Mouse (Mus musculus) adrenal gland, adult 2 months (tissue): ENCODE results near the gene Slc7a15. TPM values are rescaled to one million over a fixed set of nuclear protein-coding genes. Genes with fewer than 3 reads are reported as not detected.

ENCODE experiments used
- DNase-seq: peaks from one replicate; pipeline ENCODE4 v3.0.0; 2021
- polyA plus RNA-seq: library from polyadenylated mRNA; depleted of rRNA; stranded (reverse); fragments of >200 nt; gene quantifications from 2 replicates; pipeline ENCODE4 v1.2.3, GENCODE M21; 2012
- total RNA-seq, 2 experiments: library from RNA; stranded (reverse); gene quantifications; 2 replicates each; pipeline ENCODE4 v1.2.3; 2021

Slc7a15 gene
- total and polyA plus RNA-seq, 3 experiments = not detected

- DNase-seq = peak; percentile 52
Observed at GRCm38 (mm10) chr12:8506954-8507707, 91.7 kb downstream of the Slc7a15 start.

DNA sequence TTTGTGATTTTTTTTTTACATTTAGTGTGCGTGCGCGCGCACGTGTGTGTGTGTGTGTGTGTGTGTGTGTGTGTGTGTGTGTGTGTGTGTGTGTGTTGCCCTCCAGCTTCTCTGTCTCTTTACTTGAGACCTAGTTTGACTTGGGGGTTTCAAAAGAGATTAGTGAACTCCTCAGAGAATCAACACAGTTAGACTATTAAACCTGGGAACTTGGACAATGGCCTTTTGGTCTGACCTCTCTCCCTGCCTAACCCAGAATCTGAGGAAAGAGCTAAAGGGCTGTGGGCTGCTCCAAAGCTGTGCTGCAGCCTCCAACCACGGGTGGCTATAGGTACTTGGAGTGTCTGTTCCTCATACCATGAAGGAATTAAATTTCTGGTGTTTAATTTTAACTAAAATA is 94.7 kb downstream of the Slc7a15 start:
- no peak for DNase-seq

DNA sequence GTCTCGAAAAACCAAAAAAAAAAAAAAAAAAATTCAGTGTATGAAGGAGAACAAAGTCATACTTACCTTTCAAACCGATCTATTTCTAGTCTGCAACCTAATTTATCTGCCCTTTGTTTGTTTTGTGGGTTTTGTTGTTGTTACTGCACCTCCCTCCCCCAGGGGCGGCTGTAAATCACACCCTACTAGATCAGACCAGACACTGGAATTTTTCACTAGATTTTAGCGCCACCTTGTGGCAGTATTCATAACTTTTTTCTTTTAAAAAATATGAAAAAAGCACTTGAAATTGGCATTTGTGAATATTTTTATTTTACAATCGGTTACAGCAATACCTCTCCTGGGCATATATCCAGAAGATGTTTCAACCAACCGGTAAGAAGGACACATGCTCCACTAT is 96.3 kb downstream of the Slc7a15 start:
- peak; percentile 46 for DNase-seq

GRCm38 (mm10) chr12:8501571-8502305 is 97.1 kb downstream of the Slc7a15 start:
- DNase-seq = no peak

- peak; percentile 54 for DNase-seq
Observed at GRCm38 (mm10) chr12:8500597-8501570, 98.0 kb downstream of the Slc7a15 start.

DNA sequence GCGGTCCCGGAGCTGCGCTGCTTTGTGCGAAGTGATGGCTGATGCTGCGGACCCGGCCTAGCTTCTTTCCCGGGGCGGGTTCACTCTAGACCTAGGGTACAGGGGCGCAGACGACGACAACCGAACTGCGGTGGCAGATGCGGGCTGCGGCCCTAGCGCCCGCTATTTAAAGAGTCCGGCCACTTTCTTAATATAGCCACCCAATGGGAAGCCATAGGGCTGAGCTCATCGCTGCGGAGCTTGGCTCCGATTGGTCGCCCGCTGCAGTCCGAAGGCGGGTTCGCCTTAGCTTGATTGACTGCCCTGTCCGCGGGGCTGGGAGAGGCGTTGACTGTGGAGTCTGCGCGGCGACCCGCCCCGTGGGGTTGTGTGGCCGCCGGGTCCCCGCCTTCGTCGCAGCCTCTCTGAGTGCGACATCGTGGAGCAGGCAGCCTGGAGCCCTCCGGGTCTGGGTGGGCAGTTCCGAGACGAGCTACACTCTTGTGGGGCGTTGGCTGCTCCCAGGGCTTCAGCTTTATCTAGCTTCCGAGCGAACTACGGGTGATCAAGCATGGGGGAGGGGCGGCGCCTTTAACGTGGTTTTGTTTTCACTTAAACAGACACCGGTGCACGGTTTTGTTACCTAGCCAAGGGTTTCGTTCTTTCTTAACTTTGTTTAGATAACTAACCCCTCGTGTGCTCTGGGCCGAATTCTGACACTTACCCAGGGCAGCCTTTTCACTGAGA is 98.8 kb downstream of the Slc7a15 start, which contains the start of gene Rhob:
Gene Rhob (minus strand): TSS at position 139 of the 726 bp plus-strand sequence.
- DNase-seq = peak; percentile 99

DNA sequence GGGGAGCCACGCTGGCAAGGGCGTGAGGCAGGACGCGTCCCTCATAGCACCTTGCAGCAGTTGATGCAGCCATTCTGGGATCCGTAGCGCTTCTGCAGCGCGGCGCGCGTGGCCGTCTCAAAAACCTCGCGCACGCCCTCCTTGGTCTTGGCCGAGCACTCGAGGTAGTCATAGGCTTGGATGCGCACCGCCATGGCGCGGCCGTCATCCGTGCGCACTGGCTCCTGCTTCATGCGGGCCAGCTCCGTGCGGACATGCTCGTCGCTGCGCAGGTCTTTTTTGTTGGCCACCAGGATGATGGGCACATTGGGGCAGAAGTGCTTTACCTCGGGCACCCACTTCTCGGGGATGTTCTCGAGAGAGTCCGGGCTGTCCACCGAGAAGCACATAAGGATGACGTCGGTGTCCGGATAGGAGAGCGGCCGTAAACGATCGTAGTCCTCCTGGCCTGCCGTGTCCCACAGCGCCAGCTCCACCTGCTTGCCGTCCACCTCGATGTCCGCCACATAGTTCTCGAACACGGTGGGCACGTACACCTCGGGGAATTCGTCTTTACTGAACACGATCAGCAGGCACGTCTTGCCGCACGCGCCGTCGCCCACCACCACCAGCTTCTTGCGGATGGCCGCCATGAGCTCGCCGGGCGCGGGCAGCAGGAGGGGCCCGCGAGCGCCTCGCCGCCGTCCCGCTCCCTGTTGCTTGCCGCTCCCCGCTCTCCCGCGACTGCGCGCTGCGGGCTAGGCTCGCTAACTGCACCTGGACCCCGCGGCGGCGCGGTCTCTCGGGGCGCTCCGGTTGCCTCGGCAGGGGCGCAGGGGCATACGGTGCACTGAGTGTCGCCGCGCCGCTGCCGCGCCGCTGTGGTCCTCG is 99.6 kb downstream of the Slc7a15 start:
- peak; percentile 83 for DNase-seq

GRCm38 (mm10) chr12:8498591-8499000 is 100.3 kb downstream of the Slc7a15 start:
- DNase-seq = peak; percentile 69

DNA sequence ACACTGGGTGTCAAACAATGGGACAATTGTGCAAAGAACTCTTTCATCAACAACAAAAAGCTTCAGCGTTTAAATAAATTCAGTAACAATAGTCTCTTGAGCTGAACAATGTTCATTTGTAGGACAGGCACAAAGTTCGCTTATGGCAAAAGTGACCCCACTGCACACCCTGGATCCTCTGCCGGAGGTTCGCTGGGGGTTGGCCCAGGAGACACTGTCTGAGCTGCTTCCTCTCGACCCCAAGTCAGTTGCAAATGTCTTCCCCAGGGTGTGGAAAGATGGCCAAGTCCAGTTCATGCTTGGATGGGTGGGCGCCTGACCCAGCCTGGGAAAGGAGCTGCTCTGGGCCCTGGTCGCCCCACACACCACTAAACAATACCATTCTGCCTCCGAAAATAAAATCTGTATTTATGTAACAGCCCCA is 100.7 kb downstream of the Slc7a15 start:
- peak; percentile 45 for DNase-seq

- DNase-seq = no peak
Observed at GRCm38 (mm10) chr12:8497314-8497706, 101.6 kb downstream of the Slc7a15 start.

DNA sequence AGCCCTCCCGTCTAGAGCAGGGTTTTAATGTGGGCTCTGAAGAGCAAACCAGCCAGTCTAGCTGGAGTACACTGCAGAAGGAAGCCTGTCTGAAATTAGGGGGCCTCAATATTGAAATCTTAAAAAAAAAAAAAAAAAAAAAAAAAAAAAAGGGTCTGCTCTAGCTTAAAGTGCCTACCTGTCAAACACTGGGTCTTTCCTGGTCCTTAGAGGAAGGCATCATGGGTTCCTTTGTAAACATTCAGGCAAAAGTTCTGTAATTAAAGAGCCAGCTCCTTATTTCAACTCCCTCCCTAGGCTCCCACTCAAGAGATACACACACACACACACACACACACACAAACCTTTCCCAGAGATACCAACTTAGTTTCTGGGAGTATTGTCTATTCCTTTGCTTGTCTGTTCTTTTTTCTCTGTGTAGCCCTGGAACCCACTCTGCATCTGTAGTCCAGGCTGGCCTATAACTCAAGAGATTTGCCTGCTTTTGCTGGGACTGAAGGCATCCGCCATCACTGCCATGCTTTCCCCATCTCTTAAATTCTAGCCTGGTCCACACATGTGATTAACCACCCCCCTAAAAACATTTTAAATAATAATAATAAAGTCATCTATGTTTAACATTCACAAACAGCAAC is 102.1 kb downstream of the Slc7a15 start:
- peak; percentile 9 for DNase-seq

GRCm38 (mm10) chr12:8495881-8496678 is 102.8 kb downstream of the Slc7a15 start:
- peak; percentile 76 for DNase-seq

DNA sequence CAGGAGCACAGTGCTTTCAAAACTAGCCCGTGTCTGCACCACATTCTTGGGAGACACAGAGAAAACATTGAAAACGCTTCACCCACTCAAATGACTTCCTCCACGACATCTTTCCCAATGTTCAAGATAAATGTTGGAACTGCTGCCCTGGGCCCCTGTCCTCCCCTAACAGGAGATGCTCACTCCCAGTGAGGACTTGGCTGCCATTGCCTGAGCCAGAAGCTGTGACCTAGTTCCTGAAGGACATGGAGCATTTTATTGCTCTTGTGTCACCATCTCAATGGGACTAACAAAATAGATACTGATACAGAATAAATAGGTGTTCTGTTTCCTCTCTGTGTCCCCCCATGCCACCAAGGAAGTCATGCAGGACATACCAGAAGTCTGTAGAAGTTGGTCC is 104.2 kb downstream of the Slc7a15 start:
- DNase-seq = peak; percentile 35

- DNase-seq = peak; percentile 24
Observed at GRCm38 (mm10) chr12:8493386-8493785, 105.5 kb downstream of the Slc7a15 start.

DNA sequence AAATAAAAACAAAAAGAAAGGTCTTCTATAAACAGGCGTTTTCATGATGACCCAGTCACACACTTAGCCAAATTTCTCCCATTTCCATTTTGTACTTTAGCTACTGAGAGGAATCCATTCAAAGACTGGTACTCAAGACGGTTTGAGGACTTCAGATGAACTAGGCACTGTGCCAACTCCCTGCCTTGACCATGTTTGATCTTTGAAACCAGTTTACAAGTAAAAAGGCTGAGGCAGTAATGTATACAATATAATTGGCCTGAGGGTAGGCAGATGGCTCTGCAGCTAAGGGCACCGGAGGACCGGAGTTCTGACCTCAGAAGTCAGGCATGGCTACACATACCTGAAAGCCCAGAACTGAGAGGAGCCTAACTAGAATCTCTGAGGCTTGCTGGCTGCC is 109.8 kb downstream of the Slc7a15 start:
- DNase-seq = no peak

GRCm38 (mm10) chr12:8488652-8488980 is 110.2 kb downstream of the Slc7a15 start:
- no peak for DNase-seq

DNA sequence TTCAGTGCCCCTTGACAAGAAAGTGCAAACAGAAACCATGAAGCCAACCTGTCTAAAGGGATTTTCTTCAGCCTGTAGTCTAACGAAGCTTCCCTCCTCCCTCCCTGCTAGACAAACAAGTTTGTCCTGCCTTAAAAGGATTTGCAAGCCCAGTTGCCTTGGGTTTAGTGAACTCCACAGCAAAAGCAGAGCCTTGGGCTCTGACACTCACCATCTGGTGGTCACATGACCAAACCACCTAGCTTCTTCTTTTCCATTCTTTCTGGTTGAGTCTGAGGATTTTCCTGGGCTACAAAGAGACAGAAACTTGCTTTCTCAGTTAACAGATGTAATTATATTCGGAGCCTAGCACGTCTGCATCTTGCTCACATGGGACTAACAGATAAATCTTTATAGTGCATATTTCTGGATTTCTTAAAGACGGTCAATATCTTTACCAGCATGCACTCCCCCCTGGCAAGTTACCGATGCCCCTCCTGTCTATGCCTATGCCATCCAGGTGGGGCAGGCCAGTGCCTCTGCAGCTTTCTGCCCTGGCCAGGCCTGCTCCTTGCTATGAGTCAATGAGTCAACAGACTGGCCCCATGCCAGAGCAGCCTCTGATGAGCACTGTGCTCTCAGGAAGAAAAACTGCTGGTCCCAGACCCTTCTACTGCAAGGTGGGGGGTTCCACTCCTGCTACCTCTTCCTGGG is 110.8 kb downstream of the Slc7a15 start:
- peak; percentile 90 for DNase-seq

DNA sequence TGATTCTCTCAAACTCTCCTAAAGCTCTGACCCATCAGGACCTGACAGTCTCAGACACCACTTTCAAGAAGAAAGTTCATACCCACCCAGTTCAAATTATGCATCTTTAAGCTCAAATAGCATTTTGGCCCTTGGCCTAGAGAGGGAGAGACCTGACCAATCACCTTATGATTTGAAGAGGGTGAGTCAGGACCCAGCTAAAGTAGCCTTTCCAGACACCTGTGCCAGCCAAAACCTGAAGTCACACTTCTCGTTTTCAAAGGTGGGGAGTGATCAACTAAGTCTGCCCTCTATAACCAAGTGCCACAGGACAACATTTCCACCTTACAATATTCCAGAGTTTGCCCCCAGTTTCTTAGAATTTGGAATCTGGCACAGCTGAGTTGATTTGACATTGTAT is 111.6 kb downstream of the Slc7a15 start:
- DNase-seq = no peak

- DNase-seq = no peak
Observed at GRCm38 (mm10) chr12:8485247-8485646, 113.6 kb downstream of the Slc7a15 start.
